Mouse (Mus musculus) adrenal gland (tissue): Measurements from ENCODE around the gene Gdpgp1.

ENCODE experiments used
- intact Hi-C: fragments of 180-260 bp; cut with DNase I; formaldehyde crosslinking; loops from one replicate; pipeline ENCODE4 v1.15.1; 2025
- long read RNA-seq, 2 experiments: library from polyadenylated mRNA; unstranded; transcript quantifications; one replicate each; pipeline ENCODE4 v2.0.0; 2020; ENCODE audit warnings: borderline replicate concordance in 1 of 2; ENCODE audit not compliant: insufficient replicate concordance in 1 of 2

Gene Gdpgp1
- long read RNA-seq, experiment 1, full-length matches to known transcripts: 8 of 8 reads
- long read RNA-seq, experiment 1, partial matches to known transcripts: 0 of 8 reads
- long read RNA-seq, experiment 1, other reads (novel, unspliced or antisense): 0 of 8 reads
- long read RNA-seq, experiment 2, full-length matches to known transcripts: 9 of 9 reads
- long read RNA-seq, experiment 2, partial matches to known transcripts: 0 of 9 reads
- long read RNA-seq, experiment 2, other reads (novel, unspliced or antisense): 0 of 9 reads

- intact Hi-C loops: no loop called here
Measured at GRCm38 (mm10) chr7:80232489-80233029, at the start of gene Gdpgp1, which contains the start of gene Cib1. TSS of gene Gdpgp1 (plus strand) at chr7:80232865. TSS of gene Cib1 (minus strand) at chr7:80232813.

GRCm38 (mm10) chr7:80183466-80183865 lies 49.2 kb upstream of the Gdpgp1 start:
- intact Hi-C loops: no loop called here

GRCm38 (mm10) chr7:80183969-80184368 lies 48.7 kb upstream of the Gdpgp1 start:
- intact Hi-C loops: no loop called here

GRCm38 (mm10) chr7:80184551-80184950 lies 48.1 kb upstream of the Gdpgp1 start:
- intact Hi-C loops: no loop called here

GRCm38 (mm10) chr7:80184968-80185367 lies 47.7 kb upstream of the Gdpgp1 start:
- intact Hi-C loops: no loop called here

GRCm38 (mm10) chr7:80186021-80186420 lies 46.6 kb upstream of the Gdpgp1 start:
- intact Hi-C loops: loop anchor here (2.0 kb wide), 1 partner anchor 15 kb away; no protein-coding TSS in a partner anchor

- intact Hi-C loops: loop anchor here (2.0 kb wide), 1 partner anchor 14 kb away; no protein-coding TSS in a partner anchor
Measured at GRCm38 (mm10) chr7:80186531-80187296, 46.0 kb upstream of the Gdpgp1 start, which contains the start of gene Sema4b. TSS of gene Sema4b (plus strand) at chr7:80186841.

- intact Hi-C loops: loop anchor here (2.0 kb wide), 1 partner anchor 13 kb away; no protein-coding TSS in a partner anchor
Measured at GRCm38 (mm10) chr7:80187501-80187900, 45.2 kb upstream of the Gdpgp1 start.

- intact Hi-C loops: no loop called here
Measured at GRCm38 (mm10) chr7:80188579-80189125, 44.0 kb upstream of the Gdpgp1 start.

- intact Hi-C loops: no loop called here
Measured at GRCm38 (mm10) chr7:80189147-80189933, 43.3 kb upstream of the Gdpgp1 start.

GRCm38 (mm10) chr7:80191455-80191854 lies 41.2 kb upstream of the Gdpgp1 start:
- intact Hi-C loops: no loop called here

GRCm38 (mm10) chr7:80192226-80193061 lies 40.2 kb upstream of the Gdpgp1 start:
- intact Hi-C loops: no loop called here

GRCm38 (mm10) chr7:80193941-80194739 lies 38.5 kb upstream of the Gdpgp1 start:
- intact Hi-C loops: no loop called here

- intact Hi-C loops: no loop called here
Measured at GRCm38 (mm10) chr7:80195146-80195545, 37.5 kb upstream of the Gdpgp1 start.

GRCm38 (mm10) chr7:80195576-80196263 lies 36.9 kb upstream of the Gdpgp1 start:
- intact Hi-C loops: no loop called here

- intact Hi-C loops: no loop called here
Measured at GRCm38 (mm10) chr7:80197371-80197770, 35.3 kb upstream of the Gdpgp1 start.

- intact Hi-C loops: no loop called here
Measured at GRCm38 (mm10) chr7:80197941-80198778, 34.5 kb upstream of the Gdpgp1 start.

GRCm38 (mm10) chr7:80198863-80199262 lies 33.8 kb upstream of the Gdpgp1 start:
- intact Hi-C loops: no loop called here
